Mouse (Mus musculus) mesoderm, embryonic 11.5 days (tissue): ENCODE results near the gene Rcbtb2.

Source experiments
- DNase-seq: peaks from one replicate; pipeline ENCODE4 v3.0.0-alpha.2; 2012; ENCODE audit warnings: low read depth, low spot score

Rcbtb2 gene

DNA sequence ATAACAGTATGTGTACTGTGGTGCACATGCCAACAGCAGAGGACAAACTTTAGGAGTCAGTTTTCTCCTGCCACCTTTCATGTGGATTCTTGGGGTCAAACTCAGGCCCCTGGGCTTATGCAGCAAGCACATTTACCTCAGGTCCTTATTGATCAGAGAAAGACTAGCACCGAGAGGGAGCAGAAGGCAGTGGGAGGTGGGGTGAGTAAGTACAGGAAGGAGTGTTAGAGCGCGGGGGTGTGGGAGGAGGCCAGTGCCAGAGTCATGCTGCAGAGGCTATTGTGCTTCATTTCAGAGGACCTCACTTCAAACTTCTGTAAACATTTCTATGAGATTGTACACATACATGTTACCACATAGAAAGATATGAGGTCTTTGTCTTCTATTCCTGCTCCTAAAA, 78.6 kb downstream of the Rcbtb2 start:
- DNase-seq = no peak

DNA sequence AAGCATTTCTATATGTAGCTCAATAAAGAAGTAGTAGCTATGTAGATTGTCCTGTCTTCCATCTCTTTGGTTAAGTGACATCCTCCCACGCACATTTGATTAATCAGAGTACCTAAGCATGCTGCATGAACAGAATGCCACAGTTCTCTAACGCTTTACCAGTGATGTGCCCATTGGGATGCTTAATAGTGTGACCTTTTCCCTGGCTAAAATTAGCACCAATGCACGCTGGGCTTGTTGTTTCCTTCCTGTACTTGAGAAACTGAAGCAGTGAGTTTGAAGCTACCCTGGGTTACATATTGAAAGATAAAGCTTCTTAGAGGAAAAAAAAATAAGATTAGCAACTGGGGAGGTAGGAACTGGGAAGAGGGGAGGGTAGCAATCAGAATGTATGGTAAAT, 81.2 kb downstream of the Rcbtb2 start:
- DNase-seq = no peak

DNA sequence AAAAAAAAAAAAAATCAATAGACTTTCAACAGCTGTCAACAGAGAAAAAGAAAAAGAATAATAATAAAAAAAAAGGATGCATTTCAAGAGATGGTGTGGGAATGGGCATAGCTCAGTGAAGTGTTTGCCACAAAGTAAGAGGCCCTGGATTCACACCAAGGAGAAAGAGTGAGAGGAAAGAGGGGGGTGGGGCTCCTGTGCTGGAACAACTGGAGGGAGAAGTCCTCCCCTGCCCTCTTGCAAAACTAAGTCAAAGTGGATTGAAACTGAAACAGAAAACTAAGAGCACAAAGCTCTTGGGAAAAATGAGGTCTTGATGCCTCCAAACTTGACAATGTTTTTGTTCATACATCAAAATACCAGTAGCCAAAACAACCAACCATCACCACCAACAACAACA, 86.4 kb downstream of the Rcbtb2 start:
- DNase-seq = no peak

DNA sequence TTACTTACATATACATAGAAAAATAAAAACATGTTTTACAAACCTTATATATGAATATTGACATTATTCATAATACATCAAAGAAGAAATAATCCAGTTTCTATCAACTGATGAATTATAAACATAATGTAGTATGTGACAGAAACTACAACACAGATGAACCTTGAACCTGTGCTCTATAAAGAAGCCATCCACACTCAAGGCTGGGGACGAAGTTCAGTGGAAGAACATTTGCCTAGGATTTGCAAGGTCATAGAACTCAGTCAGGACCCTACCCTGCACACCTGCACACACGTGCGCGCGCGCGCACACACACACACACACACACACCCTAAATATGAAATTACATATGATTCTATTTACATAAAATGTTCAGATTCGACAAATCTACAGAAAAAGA, 87.4 kb downstream of the Rcbtb2 start:
- no peak for DNase-seq

DNA sequence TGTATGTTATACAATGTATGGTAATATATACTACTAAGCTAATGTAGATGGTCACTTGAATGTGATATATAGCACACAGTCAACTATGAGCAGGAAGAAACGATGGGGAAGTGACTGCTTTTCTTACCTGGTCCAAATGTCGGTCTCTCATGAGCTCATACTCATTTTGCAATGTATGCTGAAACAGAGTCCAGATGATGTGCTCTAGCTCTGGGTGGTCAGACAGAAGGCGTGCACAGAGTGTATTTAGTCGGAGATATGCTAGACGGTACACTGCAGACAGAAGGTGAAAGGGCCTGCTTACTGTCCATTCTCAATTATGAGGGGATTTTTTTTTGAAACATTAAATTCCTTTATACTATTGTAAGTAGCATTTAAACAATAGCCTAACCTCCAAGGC, 88.6 kb downstream of the Rcbtb2 start:
- no peak for DNase-seq

DNA sequence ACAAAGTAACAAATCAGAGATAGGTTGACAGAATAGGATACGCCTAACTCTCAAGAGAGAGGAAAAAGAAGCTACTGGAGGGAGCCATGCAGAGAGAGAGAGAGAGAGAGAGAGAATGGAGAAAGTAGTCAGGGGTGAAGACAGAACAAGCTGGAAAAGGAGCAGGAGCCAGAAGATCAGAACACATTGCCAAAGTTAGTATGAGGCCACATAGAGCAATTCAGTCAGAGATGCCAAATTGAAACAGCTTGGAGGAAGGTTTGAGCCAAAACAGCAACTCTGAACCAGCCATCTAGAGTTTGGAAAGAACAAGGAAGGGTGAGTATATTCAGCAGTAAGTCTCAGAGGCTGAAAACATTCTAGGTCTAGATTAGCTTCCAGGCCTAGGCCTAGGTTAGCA, 94.2 kb downstream of the Rcbtb2 start:
- DNase-seq = no peak

DNA sequence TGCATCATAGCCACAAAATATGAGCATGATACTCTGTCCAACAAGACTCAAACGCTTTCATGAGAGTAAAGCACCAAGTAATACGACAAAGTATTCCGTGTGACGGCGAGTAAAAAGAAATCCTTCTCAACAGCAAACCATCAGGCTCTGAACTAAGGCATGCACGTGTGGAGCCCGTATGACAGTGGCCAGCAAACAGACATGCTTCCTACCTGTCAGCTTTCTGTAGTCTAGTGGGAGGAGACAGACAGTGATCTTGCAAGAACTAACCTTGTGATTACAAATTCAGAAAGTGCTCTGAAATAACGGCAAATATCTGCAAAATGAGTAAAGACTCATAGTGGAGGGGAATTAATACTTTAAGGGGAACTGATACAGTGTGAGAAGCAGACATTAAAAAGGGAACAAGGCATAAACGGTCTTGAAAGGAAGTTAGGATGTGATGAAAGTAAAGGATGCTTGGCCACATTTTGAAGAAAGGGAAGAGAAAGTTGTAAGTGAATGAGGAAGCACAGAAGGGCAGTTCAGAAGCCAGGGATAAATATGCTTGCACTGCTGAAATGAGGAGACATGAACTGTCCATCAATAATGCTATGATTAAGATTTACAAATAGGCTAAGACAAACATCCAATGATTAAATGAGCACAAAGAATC, 99.6 kb downstream of the Rcbtb2 start:
- DNase-seq = no peak

DNA sequence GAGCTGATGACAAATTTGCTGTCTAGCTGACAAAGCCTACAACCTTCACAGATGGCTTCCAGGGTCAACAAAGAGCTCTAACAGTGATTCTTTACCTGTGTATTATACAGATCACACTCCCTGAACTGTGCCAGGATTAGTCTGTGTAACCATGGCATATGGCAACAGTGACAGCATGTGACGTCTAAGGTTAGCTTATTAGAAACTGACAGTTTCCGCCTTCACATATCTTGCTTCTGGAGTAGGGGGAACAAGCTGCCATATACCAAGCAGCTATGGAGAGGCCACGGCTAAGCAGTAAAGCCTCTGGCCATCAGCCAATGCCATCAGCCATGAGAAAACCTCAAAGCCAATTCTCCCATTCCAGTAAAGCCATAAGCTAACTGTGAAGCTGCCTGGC, 103.5 kb downstream of the Rcbtb2 start:
- no peak for DNase-seq

DNA sequence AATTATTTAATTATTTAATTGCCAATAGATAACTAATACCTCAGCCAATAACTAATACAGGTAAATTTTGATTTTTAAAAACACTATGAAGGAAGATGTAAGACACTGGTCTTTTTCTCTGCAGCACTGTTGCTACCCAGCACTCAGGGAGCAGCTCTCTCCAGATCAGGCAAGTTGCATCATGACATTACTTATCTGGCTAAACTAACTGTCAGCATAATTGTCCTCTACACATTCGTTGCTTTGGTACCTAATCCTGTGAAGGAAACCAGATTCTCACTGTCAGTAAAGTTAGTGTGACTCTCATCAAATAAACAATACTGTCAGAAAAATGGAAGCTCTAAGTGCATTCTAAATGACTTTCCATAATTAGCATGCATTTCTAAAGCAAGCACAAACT, 104.0 kb downstream of the Rcbtb2 start:
- DNase-seq = no peak

DNA sequence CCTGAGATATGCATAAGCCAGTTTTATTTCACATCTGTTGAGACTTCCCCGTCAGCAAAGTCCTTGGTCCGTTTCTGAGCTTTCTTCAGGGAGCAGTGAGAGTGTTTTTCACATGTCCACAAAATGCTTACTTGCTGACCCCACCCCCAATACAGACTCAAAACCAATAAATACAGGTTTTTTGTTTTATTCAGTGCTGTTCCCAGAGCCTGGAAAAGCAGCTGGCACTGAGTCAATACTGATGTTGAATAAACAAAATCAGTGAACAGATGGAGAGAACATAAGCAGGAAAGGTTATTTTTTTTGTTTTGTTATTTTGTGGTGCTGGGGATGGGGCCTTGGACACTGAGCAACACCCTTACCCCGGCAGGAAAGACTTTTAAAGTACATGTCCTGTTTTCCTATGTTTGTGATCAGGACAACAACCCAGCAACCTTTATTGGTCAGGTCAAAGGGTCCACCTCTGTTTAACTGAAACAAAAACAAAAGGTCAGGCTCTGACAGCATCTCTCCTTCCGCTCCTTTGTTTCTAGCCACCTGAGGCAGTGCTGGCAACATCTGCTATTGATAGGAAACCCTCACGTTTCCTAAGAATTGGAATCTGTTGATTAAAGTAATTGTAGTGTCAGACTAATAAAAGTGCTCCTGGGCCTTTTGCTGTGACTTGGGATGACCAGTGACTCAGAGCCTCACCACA, 108.6 kb downstream of the Rcbtb2 start:
- peak; percentile 23 for DNase-seq

DNA sequence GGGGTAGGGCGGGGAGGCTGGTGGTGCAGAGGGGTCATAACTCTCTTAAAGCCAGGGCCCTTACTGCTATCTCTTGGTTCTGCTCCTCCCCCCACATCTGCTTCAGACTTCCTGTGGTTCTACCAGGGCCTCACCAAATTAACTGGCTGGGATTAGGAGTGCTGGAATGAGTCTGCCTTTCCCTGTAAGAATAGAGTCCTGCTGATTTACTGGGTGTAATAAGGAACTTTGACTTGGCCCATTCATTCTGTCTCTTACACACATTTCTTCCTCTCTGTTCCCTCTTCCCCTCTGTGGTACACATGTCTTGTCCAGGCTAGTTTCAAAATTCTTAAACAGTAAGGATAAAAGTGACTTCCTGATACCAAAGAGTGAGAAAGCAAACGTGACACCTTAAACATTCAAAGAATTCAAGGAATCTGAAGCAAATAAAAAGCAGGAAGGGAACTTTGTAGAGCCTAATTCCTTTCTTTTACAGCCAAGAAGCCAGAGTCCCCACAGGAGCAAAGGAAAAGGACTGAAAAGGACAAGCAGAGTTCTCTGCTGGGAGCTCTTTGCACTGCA, 111.7 kb downstream of the Rcbtb2 start:
- DNase-seq = peak; percentile 67

DNA sequence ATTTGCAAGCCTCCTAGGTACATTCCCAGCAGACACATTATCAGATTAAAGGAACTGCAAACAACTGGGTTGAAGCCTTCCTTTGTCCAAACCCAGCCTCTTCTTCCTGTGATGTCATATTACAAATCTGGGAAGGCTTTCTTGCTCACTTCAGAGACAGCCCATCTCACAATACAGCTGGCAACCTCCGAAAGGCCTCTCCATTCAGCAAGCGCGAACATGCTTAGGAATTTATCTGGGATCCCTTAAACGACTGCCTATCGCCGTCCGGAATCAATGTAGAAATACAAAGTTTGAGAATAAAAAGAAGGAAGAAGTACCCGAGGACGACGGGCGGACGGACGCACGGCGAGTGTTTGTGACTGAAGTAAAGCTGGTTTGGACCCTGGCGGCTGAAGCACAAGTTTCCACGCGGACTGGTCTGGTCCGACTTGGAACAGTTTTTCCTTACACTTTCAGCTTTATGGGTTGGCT, 115.0 kb downstream of the Rcbtb2 start, which contains the start of gene Lpar6:
TSS of gene Lpar6 (plus strand) at position 48 of the 474 bp plus-strand sequence.
- peak; percentile 89 for DNase-seq

DNA sequence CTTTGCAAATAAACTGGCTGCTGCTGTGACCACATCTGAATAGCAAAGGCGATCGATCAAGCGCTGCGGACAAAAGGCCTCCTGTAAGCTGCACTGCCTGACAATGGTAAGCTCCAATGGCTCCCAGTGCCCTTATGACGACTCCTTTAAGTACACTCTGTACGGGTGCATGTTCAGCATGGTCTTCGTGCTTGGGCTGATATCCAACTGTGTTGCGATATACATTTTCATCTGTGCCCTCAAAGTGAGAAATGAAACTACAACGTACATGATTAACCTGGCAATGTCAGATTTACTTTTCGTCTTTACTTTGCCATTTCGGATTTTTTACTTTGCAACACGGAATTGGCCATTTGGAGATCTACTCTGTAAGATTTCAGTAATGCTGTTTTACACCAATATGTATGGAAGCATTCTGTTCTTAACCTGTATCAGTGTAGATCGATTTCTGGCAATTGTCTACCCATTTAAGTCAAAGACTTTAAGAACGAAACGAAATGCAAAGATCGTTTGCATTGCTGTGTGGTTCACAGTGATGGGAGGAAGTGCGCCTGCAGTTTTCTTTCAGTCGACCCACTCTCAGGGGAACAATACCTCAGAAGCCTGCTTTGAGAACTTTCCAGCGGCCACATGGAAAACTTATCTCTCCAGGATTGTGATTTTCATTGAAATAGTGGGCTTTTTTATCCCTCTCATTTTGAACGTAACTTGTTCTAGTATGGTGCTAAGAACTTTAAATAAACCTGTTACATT, 115.8 kb downstream of the Rcbtb2 start:
- peak; percentile 80 for DNase-seq

DNA sequence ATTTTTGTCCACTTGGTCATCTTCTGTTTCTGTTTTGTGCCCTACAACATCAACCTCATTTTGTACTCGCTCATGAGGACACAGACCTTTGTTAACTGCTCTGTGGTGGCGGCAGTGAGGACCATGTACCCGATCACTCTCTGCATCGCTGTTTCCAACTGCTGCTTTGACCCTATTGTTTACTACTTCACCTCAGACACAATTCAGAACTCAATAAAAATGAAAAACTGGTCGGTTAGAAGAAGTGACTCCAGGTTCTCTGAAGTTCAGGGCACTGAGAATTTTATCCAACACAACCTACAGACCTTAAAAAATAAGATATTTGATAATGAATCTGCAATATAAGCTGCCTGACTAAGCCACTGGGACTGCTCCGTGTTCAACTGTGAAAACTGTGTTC, 116.5 kb downstream of the Rcbtb2 start:
- peak; percentile 69 for DNase-seq

DNA sequence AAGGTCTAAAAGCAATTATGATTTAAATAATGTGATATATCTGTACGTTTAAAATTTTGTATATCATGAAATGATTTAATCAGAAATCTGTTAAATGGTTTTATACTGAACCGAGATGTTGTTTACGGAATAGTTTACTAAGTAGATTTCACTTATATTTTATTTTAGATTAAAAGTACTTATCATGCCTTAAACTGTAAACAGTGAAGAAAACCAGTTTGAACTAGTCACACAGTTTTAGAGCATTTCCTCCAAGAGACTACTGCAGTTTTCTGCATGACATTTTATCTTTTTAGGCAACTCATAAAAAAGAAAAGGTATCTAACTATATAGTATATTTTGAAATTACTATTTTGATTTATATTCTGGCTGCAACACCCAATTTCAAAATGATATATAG, 117.0 kb downstream of the Rcbtb2 start:
- DNase-seq = no peak

DNA sequence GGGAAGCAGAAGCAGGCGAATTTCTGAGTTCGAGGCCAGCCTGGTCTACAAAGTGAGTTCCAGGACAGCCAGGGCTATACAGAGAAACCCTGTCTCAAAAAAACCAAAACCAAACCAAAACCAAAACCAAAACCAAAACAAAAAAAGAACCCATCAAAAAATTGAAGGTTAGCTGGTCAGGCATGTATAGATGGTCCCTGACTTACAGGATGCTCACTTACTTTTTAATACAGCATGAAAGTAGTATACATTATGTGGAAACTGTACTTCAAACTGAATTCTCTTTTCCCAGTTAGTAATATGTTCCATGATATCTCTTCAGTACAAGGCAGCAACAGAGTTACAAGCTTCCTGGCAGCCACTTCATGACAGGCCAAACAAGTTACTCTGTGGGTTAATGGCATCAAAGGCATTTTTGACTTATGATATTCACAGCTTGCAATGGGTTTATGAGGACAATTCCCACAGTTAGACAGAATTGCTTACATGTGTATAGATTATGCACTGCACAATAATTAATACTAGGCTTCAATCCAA, 121.3 kb downstream of the Rcbtb2 start:
- no peak for DNase-seq

DNA sequence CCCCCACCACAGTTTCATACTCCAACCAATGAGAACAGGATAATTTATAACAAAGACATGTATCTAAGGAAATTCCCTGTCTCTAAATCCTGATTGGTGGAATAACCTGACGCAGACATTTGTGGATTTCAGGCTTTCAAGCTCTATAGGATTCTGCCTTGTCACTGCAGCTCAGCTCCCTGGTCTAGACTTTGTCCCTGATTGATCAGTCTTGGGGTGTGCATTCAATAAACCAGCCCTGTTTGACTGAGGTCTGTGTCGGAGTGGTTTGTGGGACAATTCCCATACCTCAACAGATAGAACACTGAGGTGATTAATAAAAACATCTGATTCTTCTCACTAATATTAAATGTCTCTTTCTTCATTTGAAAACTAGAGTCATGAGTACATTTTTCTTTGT, 127.2 kb downstream of the Rcbtb2 start:
- DNase-seq = no peak

DNA sequence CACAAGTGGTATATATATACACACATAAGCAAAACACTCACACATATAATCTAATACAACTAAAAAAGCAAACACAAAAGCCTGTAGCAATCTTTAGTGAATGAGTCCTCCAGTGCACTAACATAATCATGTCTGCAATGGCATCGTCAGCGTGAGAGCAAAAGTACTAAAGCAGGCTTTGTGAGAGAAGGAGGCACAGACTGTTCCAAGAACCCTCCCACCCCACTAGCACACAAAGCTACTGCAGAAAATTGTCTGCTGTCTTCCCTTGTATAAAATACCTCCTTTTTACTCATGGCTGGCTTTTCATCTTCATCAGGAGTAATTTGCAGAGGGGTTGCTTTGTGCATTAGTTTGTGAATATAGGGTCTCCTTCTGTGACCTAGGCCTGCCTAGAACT, 129.4 kb downstream of the Rcbtb2 start:
- no peak for DNase-seq

DNA sequence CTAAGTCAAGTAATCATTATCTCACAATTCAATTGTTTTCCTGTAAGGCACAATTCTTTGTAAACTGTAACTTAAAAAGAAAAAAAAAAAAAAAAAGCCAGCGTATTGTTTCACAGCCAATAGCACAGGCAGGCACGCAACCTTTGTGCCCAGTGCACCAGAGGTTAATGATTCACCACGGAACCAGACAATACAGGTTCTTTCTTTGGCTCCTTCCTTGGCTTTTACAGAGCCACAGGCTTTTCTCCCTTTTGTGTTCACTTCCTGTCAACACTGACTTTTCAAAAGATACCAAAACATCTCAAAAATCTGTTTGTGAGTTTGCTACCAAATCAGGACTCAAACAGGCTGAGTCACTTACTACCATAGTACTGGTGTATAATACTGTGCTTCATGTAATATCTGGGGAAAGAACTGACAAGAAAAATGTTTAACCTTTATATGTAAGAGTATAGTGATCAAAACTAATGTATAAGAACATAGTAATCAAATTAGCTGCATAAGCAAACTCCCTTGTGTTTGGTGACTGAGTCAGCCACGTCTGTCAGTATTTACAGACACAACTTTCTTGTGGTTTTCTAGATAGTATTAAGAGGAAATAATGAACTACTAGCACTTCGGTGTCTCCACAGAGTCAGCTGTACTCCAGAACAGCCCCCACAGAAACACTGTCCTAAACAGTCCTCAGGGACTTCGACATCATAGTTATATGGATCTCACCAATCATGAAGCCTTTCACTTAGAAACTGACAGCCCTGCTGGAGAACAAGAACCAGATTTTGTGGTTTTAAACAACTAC, 130.8 kb downstream of the Rcbtb2 start:
- DNase-seq = peak; percentile 47

DNA sequence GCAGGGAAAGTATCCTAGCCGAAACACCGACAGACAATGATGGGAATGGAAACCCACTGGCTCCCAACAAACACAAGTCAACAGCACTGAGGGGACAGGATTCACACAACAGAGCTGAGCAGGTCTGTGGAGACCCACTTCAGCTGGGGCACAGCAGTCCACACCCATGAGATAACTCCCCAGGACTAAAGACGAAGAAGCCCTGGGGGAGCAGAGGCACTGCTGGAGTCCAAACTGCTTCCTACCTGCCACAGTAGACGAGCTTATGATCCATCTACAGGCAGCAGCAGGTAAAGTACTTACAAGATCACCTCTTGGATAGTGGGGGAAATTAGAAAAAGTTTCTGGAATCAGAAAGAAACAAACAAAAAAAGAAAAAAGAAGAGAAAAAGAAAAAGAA, 131.6 kb downstream of the Rcbtb2 start:
- no peak for DNase-seq

DNA sequence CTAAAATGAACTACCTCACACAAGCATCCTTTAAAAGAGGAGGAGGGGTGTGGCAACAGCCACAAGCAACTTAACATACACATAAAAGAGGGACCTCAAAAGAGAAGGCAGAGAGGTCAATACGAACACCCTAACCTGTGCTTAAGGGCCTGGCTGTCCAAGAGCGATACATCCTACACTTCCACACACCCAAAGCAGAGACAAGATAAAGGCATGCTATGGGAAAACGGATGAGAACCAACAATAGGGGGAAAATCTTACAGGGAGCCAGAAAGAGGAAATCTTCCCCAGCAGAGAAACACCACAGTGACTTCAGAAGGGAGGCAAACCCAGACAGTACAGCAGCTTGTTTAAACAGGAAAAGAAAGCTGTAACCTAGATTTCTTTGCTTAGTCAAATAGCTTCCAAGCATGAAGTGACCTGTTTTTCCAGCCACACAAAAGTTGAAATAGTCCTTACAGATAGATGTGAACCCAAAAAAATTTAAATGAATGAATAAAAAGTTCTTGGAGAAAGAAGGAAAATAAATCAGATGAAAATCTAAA, 132.7 kb downstream of the Rcbtb2 start:
- no peak for DNase-seq
